10 mouse cellular contexts compared by ENCODE assay signal in the genomic region with DNA sequence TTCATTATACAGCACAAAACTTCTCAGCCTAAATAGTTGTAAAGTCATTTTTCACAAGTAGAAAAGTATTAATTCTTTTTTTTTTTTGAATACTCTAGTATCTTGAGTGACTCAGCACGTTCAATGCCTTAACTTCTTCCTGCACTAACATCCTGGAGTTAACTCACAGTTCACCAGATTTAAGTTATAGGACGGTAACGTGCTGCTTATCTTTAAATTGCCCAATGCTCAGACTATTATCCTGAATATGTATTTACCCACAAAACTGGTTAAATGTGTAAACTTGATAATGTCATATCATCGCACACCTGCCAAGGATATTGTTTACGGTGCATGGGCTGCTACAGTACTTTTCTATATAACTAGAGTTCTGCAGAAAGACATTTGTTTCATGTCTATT.
"Had no signal": no experiment of that assay in that cellular context is flagged by ENCODE, and none has a peak within 500 bp of the region (broad histone marks: within the 10 kb centered on the region; RNA-seq: fewer than 3 reads in every experiment).

No protein-coding gene starts in this region.

- H3K27me3 ChIP-seq: midbrain, embryonic 13.5 days; midbrain, embryonic 15.5 days; neural tube, embryonic 12.5 days had no signal

- ATAC-seq: midbrain, embryonic 15.5 days had no signal

- H3K4me3 ChIP-seq: midbrain, embryonic 13.5 days; midbrain, embryonic 15.5 days; neural tube, embryonic 12.5 days had no signal

- DNase-seq: lung, adult 18-20 months; thymus, adult 18-20 months; thymus, postnatal 14 days; thymus, postnatal 36 days had no signal

- H3K9me3 ChIP-seq: midbrain, embryonic 13.5 days; midbrain, embryonic 15.5 days; neural tube, embryonic 12.5 days had no signal

- H3K9ac ChIP-seq: lung, embryonic 14.5 days; midbrain, embryonic 13.5 days; midbrain, embryonic 15.5 days; neural tube, embryonic 12.5 days had no signal

- H3K4me1 ChIP-seq: midbrain, embryonic 13.5 days; midbrain, embryonic 15.5 days; neural tube, embryonic 12.5 days had no signal

- H3K27ac ChIP-seq: macrophage; midbrain, embryonic 13.5 days; midbrain, embryonic 15.5 days; neural tube, embryonic 12.5 days had no signal

- H3K4me2 ChIP-seq: lung, embryonic 14.5 days; midbrain, embryonic 11.5 days; midbrain, embryonic 13.5 days; midbrain, embryonic 15.5 days; neural tube, embryonic 12.5 days had no signal

- H3K36me3 ChIP-seq: midbrain, embryonic 13.5 days; midbrain, embryonic 15.5 days; neural tube, embryonic 12.5 days had no signal
